Mouse (Mus musculus) MEL (cell line): ENCODE measurements at regions not wholly inside any gene's neighbourhood (a gene's known extent, or its start where the extent isn't known, plus 50 kb on each side); places are given as distances from the start of the nearest gene placed in this dataset.

Experiments used
- CTCF ChIP-seq, 3 experiments: IDR thresholded peaks in 2 of 3; conservative IDR thresholded peaks in 1 of 3; 2 replicates each; pipeline ENCODE4 v1.5.1; 2011 to 2012; ENCODE audit warnings: low read length in 3 of 3, low read depth in 2 of 3, mild to moderate bottlenecking in 2 of 3, improper control_type of control experiment in 1 of 3, inconsistent platforms in 1 of 3, mixed read lengths in 1 of 3, moderate library complexity in 1 of 3; ENCODE audit not compliant: control insufficient read depth in 1 of 3, insufficient read depth in 1 of 3, poor library complexity in 1 of 3, severe bottlenecking in 1 of 3
- ETS1 ChIP-seq: IDR thresholded peaks from 2 replicates; pipeline ENCODE4 v1.6.1; 2012; ENCODE audit warnings: low read depth, mild to moderate bottlenecking, inconsistent platforms, low read length, improper control_type of control experiment, moderate library complexity
- GATA1 ChIP-seq: IDR thresholded peaks from 2 replicates; pipeline ENCODE4 v1.6.1; 2011; ENCODE audit warnings: low read depth, low read length, improper control_type of control experiment
- KAT2A ChIP-seq: conservative IDR thresholded peaks from 2 replicates; pipeline ENCODE4 v1.6.1; 2012; ENCODE audit warnings: low read depth, low read length, improper control_type of control experiment, inconsistent platforms
- NELFE ChIP-seq: IDR thresholded peaks from 2 replicates; pipeline ENCODE4 v1.6.1; 2011; ENCODE audit warnings: low read depth, low read length, improper control_type of control experiment
- POLR2A ChIP-seq, 2 experiments: IDR thresholded peaks; 2 replicates each; pipeline ENCODE4 v1.6.1; 2011 to 2012; ENCODE audit warnings: low read length in 2 of 2, mild to moderate bottlenecking in 2 of 2, control low read depth in 1 of 2, improper control_type of control experiment in 1 of 2, low read depth in 1 of 2, moderate library complexity in 1 of 2; ENCODE audit not compliant: control insufficient read depth in 1 of 2, insufficient read depth in 1 of 2, poor library complexity in 1 of 2
- RAD21 ChIP-seq: IDR thresholded peaks from 2 replicates; pipeline ENCODE4 v1.6.1; 2011; ENCODE audit warnings: mild to moderate bottlenecking, low read depth, low read length, improper control_type of control experiment
- SIN3A ChIP-seq: IDR thresholded peaks from 2 replicates; pipeline ENCODE4 v1.6.1; 2012; ENCODE audit warnings: low read length, improper control_type of control experiment, inconsistent platforms
- TAL1 ChIP-seq: IDR thresholded peaks from 2 replicates; pipeline ENCODE4 v1.6.1; 2012; ENCODE audit warnings: mild to moderate bottlenecking, inconsistent platforms, low read length, moderate library complexity, mixed read lengths
- ZKSCAN1 ChIP-seq: IDR thresholded peaks from 2 replicates; pipeline ENCODE4 v1.6.1; 2012; ENCODE audit warnings: low read depth, mild to moderate bottlenecking, inconsistent platforms, low read length, improper control_type of control experiment, moderate library complexity

- no peak for TF ChIP-seq CTCF (IDR thresholded peaks at IDR 0.05 in 2 of 3, conservative IDR thresholded peaks at IDR 0.05 in 1 of 3; ENCODE audit: control insufficient read depth in 1 of 3, insufficient read depth in 1 of 3, low read depth in 2 of 3, low read length in 3 of 3, poor library complexity in 1 of 3, severe bottlenecking in 1 of 3)
- TF ChIP-seq GATA1: no peak
- TF ChIP-seq RAD21: no peak
- no peak for TF ChIP-seq SIN3A
- no peak for TF ChIP-seq ETS1
- TF ChIP-seq KAT2A: no peak
- TF ChIP-seq POLR2A (IDR thresholded peaks at IDR 0.05; ENCODE audit: control insufficient read depth in 1 of 2, insufficient read depth in 1 of 2, low read depth in 1 of 2, low read length in 2 of 2, poor library complexity in 1 of 2): no peak
- TF ChIP-seq TAL1: no peak
- TF ChIP-seq ZKSCAN1: no peak
- TF ChIP-seq NELFE: no peak
Observed at GRCm38 (mm10) chr1:91670980-91671379, 130.3 kb upstream of the Twist2 start.
